Mouse (Mus musculus) layer of hippocampus, postnatal 36 days (tissue): ENCODE measurements around the gene Ppp2r5e. TPM values are rescaled to one million over a fixed set of nuclear protein-coding genes. Genes with fewer than 3 reads are reported as not detected.

Experiments used
- DNase-seq, 2 experiments: peaks; one replicate each; pipeline ENCODE4 v3.0.0; 2022
- total RNA-seq, 2 experiments: library from RNA; stranded (reverse); gene quantifications; 2 replicates each; pipeline ENCODE4 v1.2.3; 2021

Gene Ppp2r5e
- total RNA-seq, 2 experiments from 2014 or later: 80.4 to 82.1 TPM

GRCm38 (mm10) chr12:75425882-75426281 is 170.2 kb downstream of the Ppp2r5e start:
- no peak for DNase-seq

GRCm38 (mm10) chr12:75424817-75425216 is 171.2 kb downstream of the Ppp2r5e start:
- DNase-seq: no peak

GRCm38 (mm10) chr12:75424359-75424758 is 171.7 kb downstream of the Ppp2r5e start:
- peak; percentile 11 to 19 for DNase-seq

- DNase-seq: no peak
Measured at GRCm38 (mm10) chr12:75416681-75417080, 179.4 kb downstream of the Ppp2r5e start, which contains the start of gene Gphb5. TSS of gene Gphb5 (minus strand) at chr12:75416781.

- no peak for DNase-seq
Measured at GRCm38 (mm10) chr12:75414991-75415390, 181.1 kb downstream of the Ppp2r5e start.

GRCm38 (mm10) chr12:75412964-75413363 is 183.1 kb downstream of the Ppp2r5e start:
- DNase-seq: no peak

Other genes with a start within 250 kb of the Ppp2r5e start
- gene Gphb5, start 179.5 kb downstream of the Ppp2r5e start, total RNA-seq: not detected
- 1 to 10 TPM; 2.8 to 3.5 TPM for gene Wdr89, start 73.3 kb upstream of the Ppp2r5e start, total RNA-seq
- gene Sgpp1, start 139.5 kb upstream of the Ppp2r5e start, total RNA-seq: 10 to 100 TPM; 31.0 to 34.2 TPM
- 10 to 100 TPM; 21.0 to 25.0 TPM for gene Syne2, start 221.9 kb upstream of the Ppp2r5e start, total RNA-seq